Comparison of ENCODE assay signal across 28 mouse cellular contexts in genomic region chr3:114099335-114099734, GRCm38 (mm10).
A peak's percentile ranks its signal among the peaks of the same experiment; 100 is the strongest.
DNase-seq lines count a peak whose midpoint lies in the region; ATAC-seq and TF ChIP-seq lines count a peak whose summit lies in the region.
"Had no signal": no experiment of that assay in that cellular context is flagged by ENCODE, and none has a peak within 500 bp of the region (broad histone marks: within the 10 kb centered on the region; RNA-seq: fewer than 3 reads in every experiment).

No protein-coding gene starts in this region.

- 58% methylated on average over 7 of the region's 7 CpGs for WGBS in limb, embryonic 14.5 days

- H3K4me3 ChIP-seq in limb, embryonic 14.5 days (replicated peaks; ENCODE audit: low read length), result no peak overlapping the region
- H3K4me3 ChIP-seq: embryonic facial prominence, embryonic 13.5 days; forebrain, embryonic 10.5 days; forebrain, embryonic 12.5 days had no signal

- ATAC-seq in frontal cortex, adult (ENCODE audit: low TSS enrichment), result peak; percentile 16; the same call in 1 of the 2 replicates
- peak; percentile 62; the same call in 1 of the 2 replicates for ATAC-seq in limb, embryonic 14.5 days (ENCODE audit: low FRiP score, low read depth)
- ATAC-seq: activated CD4-positive, CD25-positive, alpha-beta regulatory T cell, adult 4 months; CD4-positive, CD25-positive, alpha-beta regulatory T cell, adult 4 months; forebrain, embryonic 14.5 days; forebrain, embryonic 16.5 days; Patski had no signal

- DNase-seq in frontal cortex, postnatal 10 days (ENCODE audit: low spot score in 2 of 2), result no peak
- peak; percentile 5 for DNase-seq in 416B (ENCODE audit: low read depth)
- DNase-seq in brain, adult 2 months (ENCODE audit: low read depth, low spot score), result peak; percentile 3
- DNase-seq in limb, embryonic 14.5 days (ENCODE audit: low spot score), result no peak
- DNase-seq in thymus, postnatal 0 days (ENCODE audit: low spot score), result no peak
- DNase-seq in heart, adult 11 months, result no peak
- DNase-seq in cerebellum, postnatal 4 days (ENCODE audit: low spot score in 2 of 2), result no peak
- DNase-seq: adrenal gland, adult 8-10 months; adrenal gland, postnatal 14 days; adrenal gland, postnatal 36 days; B cell, adult 2 months; cerebellum, adult 11 months; cerebellum, adult 18-20 months; cerebellum, adult 8-10 months; cerebellum, adult 9-11 months; cerebellum, postnatal 14 days; cerebellum, postnatal 36 days had no signal

- H3K9ac ChIP-seq in limb, embryonic 14.5 days (ENCODE audit: low read depth, low read length, severe bottlenecking), result no peak overlapping the region
- H3K9ac ChIP-seq: embryonic facial prominence, embryonic 13.5 days; forebrain, embryonic 12.5 days had no signal

- H3K36me3 ChIP-seq in limb, embryonic 14.5 days (ENCODE audit: control insufficient read depth, insufficient read depth, low read length), result peaks cover 32% of the 10 kb centered on the region
- H3K36me3 ChIP-seq: forebrain, embryonic 12.5 days; G1E had no signal

- no peak overlapping the region for H3K27ac ChIP-seq in limb, embryonic 14.5 days (replicated peaks; ENCODE audit: low read depth, low read length)
- H3K27ac ChIP-seq: embryonic facial prominence, embryonic 13.5 days; forebrain, embryonic 10.5 days; forebrain, embryonic 12.5 days had no signal

- no peaks in the 10 kb centered on the region for H3K27me3 ChIP-seq in limb, embryonic 14.5 days (ENCODE audit: control insufficient read depth, insufficient read depth, low read length)
- H3K27me3 ChIP-seq: CH12.LX; embryonic facial prominence, embryonic 13.5 days; forebrain, embryonic 12.5 days; Patski had no signal

- TF ChIP-seq POLR2A in limb, embryonic 14.5 days (IDR thresholded peaks at IDR 0.05; ENCODE audit: borderline replicate concordance, extremely low read depth, insufficient read depth, insufficient read length), result no peak

- H3K4me2 ChIP-seq in limb, embryonic 14.5 days (replicated peaks; ENCODE audit: low read depth, low read length, severe bottlenecking), result no peak overlapping the region
- H3K4me2 ChIP-seq: embryonic facial prominence, embryonic 13.5 days; forebrain, embryonic 12.5 days had no signal

- no peaks in the 10 kb centered on the region for H3K4me1 ChIP-seq in limb, embryonic 14.5 days (ENCODE audit: control insufficient read depth, insufficient read depth, low read length)
- H3K4me1 ChIP-seq: embryonic facial prominence, embryonic 13.5 days; forebrain, embryonic 10.5 days; forebrain, embryonic 12.5 days had no signal

- no peaks in the 10 kb centered on the region for H3K9me3 ChIP-seq in limb, embryonic 14.5 days (ENCODE audit: control insufficient read depth, low read length)
- H3K9me3 ChIP-seq: embryonic facial prominence, embryonic 13.5 days; forebrain, embryonic 10.5 days; forebrain, embryonic 12.5 days; G1E had no signal

Comparison
In these comparisons a context has a peak if more than half of its experiments do, and no peak if none do; other contexts are left out.
1. DNase-seq: peak in 416B (single experiment) and brain, adult 2 months (single experiment); none in frontal cortex, postnatal 10 days (0 of 2), limb, embryonic 14.5 days (single experiment), thymus, postnatal 0 days (single experiment), heart, adult 11 months (single experiment) and cerebellum, postnatal 4 days (0 of 2).